8 mouse cellular contexts compared by ENCODE assay signal in the genomic region with DNA sequence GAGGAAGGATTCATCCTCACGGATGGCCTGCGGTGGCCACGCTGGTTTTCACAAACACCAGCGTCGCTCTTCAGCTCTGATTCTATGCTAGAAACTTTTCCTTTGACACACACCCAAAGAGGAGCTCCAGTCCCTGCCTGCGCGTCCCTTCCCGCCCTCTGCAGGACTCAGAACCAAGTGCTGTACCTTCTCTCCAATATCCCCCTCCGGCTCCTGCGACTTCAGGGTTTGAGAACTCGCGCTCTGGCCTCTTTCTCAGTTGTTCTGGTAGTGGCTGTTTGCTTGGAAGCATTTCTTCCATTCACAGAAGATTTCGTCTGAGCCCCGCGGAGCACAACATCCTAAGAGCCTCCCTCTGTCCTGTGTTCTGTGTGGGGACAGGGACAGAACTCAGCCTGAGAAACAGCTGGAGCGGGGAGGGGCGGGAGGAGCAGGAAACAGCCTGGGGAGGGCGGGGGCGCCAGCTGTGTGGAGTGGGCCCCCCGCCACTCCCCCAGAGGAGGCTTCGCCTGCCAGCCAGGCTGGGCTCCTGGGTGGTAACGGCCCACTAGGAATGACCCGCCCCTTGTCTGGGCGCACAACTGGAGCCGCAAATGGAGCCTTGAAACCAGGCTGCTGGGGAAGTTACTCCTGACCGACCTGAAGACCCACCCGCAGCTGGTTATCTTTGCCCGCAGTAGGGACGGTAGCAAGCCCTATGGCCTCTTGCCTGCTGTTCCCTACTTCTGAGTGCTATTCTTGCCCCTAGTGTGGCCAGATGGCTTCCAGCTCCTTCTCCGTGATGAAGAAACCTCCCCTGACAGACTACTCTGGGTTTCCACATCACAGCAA. TPM values are rescaled to one million over a fixed set of nuclear protein-coding genes. Genes with fewer than 3 reads are reported as not detected.
DNase-seq lines count a peak whose midpoint lies in the region; ATAC-seq lines count a peak whose summit lies in the region.

A gene (minus strand): TSS at position 392 of the 831 bp plus-strand sequence.

- H3K9ac ChIP-seq in embryonic facial prominence, embryonic 15.5 days = peak within 1 kb of the TSS; percentile 26
- peak within 1 kb of the TSS; percentile 46 for H3K9ac ChIP-seq in heart, embryonic 15.5 days

- no peaks in the 10 kb centered on the region for H3K9me3 ChIP-seq in embryonic facial prominence, embryonic 15.5 days (replicated peaks)
- no peaks in the 10 kb centered on the region for H3K9me3 ChIP-seq in heart, embryonic 15.5 days (replicated peaks)
- no peaks in the 10 kb centered on the region for H3K9me3 ChIP-seq in limb, embryonic 10.5 days (replicated peaks)
- H3K9me3 ChIP-seq in midbrain, embryonic 10.5 days (replicated peaks) = no peaks in the 10 kb centered on the region

- WGBS in embryonic facial prominence, embryonic 15.5 days = 6% methylated on average over 30 of the region's 30 CpGs
- 4% methylated on average over 30 of the region's 30 CpGs for WGBS in heart, embryonic 15.5 days
- 10% methylated on average over 30 of the region's 30 CpGs for WGBS in limb, embryonic 10.5 days
- 11% methylated on average over 30 of the region's 30 CpGs for WGBS in midbrain, embryonic 10.5 days

- H3K27ac ChIP-seq in embryonic facial prominence, embryonic 15.5 days (replicated peaks) = peak within 1 kb of the TSS; percentile 78
- H3K27ac ChIP-seq in heart, embryonic 15.5 days = peak within 1 kb of the TSS; percentile 44
- peak within 1 kb of the TSS; percentile 80 for H3K27ac ChIP-seq in limb, embryonic 10.5 days
- H3K27ac ChIP-seq in midbrain, embryonic 10.5 days (replicated peaks) = peak within 1 kb of the TSS; percentile 63

- H3K4me2 ChIP-seq in embryonic facial prominence, embryonic 15.5 days (replicated peaks) = peak within 1 kb of the TSS; percentile 51
- H3K4me2 ChIP-seq in heart, embryonic 15.5 days = peak within 1 kb of the TSS; percentile 60

- peak; percentile 75 for ATAC-seq in embryonic facial prominence, embryonic 15.5 days (ENCODE audit: insufficient number of reproducible peaks, low FRiP score, low TSS enrichment, low read depth)
- ATAC-seq in heart, embryonic 15.5 days (replicated peaks; ENCODE audit: insufficient number of reproducible peaks, insufficient read depth, low FRiP score, low read depth) = peak; percentile 62; the same call in 1 of the 2 replicates

- no peaks in the 10 kb centered on the region for H3K36me3 ChIP-seq in embryonic facial prominence, embryonic 15.5 days
- H3K36me3 ChIP-seq in heart, embryonic 15.5 days = no peaks in the 10 kb centered on the region
- no peaks in the 10 kb centered on the region for H3K36me3 ChIP-seq in limb, embryonic 10.5 days
- no peaks in the 10 kb centered on the region for H3K36me3 ChIP-seq in midbrain, embryonic 10.5 days

- H3K4me3 ChIP-seq in embryonic facial prominence, embryonic 15.5 days (replicated peaks) = peak within 1 kb of the TSS; percentile 42
- peak within 1 kb of the TSS; percentile 44 for H3K4me3 ChIP-seq in heart, embryonic 15.5 days
- H3K4me3 ChIP-seq in limb, embryonic 10.5 days = peak within 1 kb of the TSS; percentile 43
- peak within 1 kb of the TSS; percentile 42 for H3K4me3 ChIP-seq in midbrain, embryonic 10.5 days

- H3K4me1 ChIP-seq in embryonic facial prominence, embryonic 15.5 days = peaks cover 23% of the 10 kb centered on the region
- peaks cover 15% of the 10 kb centered on the region for H3K4me1 ChIP-seq in heart, embryonic 15.5 days (replicated peaks)
- H3K4me1 ChIP-seq in limb, embryonic 10.5 days = peaks cover 41% of the 10 kb centered on the region
- H3K4me1 ChIP-seq in midbrain, embryonic 10.5 days = peaks cover 28% of the 10 kb centered on the region

- peaks cover 11% of the 10 kb centered on the region; the same call in 1 of the 2 replicates for H3K27me3 ChIP-seq in embryonic facial prominence, embryonic 15.5 days
- peaks cover 22% of the 10 kb centered on the region for H3K27me3 ChIP-seq in heart, embryonic 15.5 days
- H3K27me3 ChIP-seq in limb, embryonic 10.5 days (ENCODE audit: low read depth, poor library complexity, severe bottlenecking) = peaks cover 19% of the 10 kb centered on the region
- H3K27me3 ChIP-seq in midbrain, embryonic 10.5 days (ENCODE audit: low read depth, poor library complexity, severe bottlenecking) = peaks cover 42% of the 10 kb centered on the region

- peak; percentile 44 for DNase-seq in layer of hippocampus, adult 9-11 months
- DNase-seq in layer of hippocampus, postnatal 36 days = no peak
- peak; percentile 56 for DNase-seq in limb, embryonic 10.5 days (ENCODE audit: low spot score)
- peak; percentile 29 for DNase-seq in midbrain, embryonic 10.5 days (ENCODE audit: low spot score)
- DNase-seq in frontal cortex, postnatal 36 days (ENCODE audit: low spot score in 2 of 2) = no peak
- no peak for DNase-seq in cerebellum, adult 11-12 months

RNA-seq across cellular contexts. Expression of the gene that starts here (rescaled TPM):
- total RNA-seq in layer of hippocampus, postnatal 36 days (2021) = 1 to 10 TPM; 4.0 TPM
- 7.0 and 12.4 TPM in 2 replicates for polyA plus RNA-seq in embryonic facial prominence, embryonic 15.5 days (2015; fragmentation: Nextera tagmentation; extraction: Ambion mirVana)
- polyA plus RNA-seq in heart, embryonic 15.5 days (2015; fragmentation: Nextera tagmentation; extraction: Ambion mirVana) = 4.4 and 5.0 TPM in 2 replicates
- polyA plus RNA-seq in limb, embryonic 10.5 days (2016; fragmentation: Nextera tagmentation; extraction: Ambion mirVana) = 2.3 and 3.4 TPM in 2 replicates
- 0.58 and 1.1 TPM in 2 replicates for polyA plus RNA-seq in midbrain, embryonic 10.5 days (2016; fragmentation: Nextera tagmentation; extraction: Ambion mirVana)

Comparison
In these comparisons a context has a peak if more than half of its experiments do, and no peak if none do; other contexts are left out.
1. DNase-seq: peak in layer of hippocampus, adult 9-11 months (single experiment), limb, embryonic 10.5 days (single experiment) and midbrain, embryonic 10.5 days (single experiment); none in layer of hippocampus, postnatal 36 days (0 of 2), frontal cortex, postnatal 36 days (0 of 2) and cerebellum, adult 11-12 months (single experiment).
2. Peak in every context shown above with its lines, with median percentiles within 50 percentile points of each other: H3K27ac ChIP-seq and H3K4me3 ChIP-seq.